Mouse (Mus musculus): ENCODE data around the gene Cxcl10. TPM values are rescaled to one million over a fixed set of nuclear protein-coding genes. Genes with fewer than 3 reads are reported as not detected.
"Not testable (repeated sequence)": the region's sequence is repeated elsewhere in the genome, so short reads cannot be mapped to it uniquely, and the experiment has no call there.

Gene Cxcl10
- polyA plus RNA-seq, 1 experiment from 2014 or later: 0.28 TPM

DNA sequence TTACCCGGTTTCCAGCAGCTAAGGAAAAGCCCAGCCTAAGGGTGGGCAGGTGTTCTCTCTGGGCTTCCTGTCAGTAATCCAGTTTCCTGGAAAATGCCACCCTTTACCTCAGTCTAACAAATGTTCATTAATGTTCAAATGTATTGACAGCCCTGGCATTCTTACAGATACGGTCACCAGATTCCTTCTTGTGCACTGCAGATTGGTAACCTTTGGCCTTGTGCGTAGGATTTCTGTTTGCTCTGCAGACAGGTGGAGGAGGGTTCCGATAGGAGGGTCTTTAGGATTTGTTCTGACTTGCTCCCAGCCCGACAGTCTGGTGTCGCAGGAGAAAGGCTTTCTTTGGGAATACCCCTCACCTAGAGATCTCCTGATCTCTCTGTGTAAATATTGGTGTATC, 17.9 kb upstream of the Cxcl10 start:
- Histone ChIP-seq H3K27ac (no peak overlapping the region), H3K9me3 (no peaks in the 10 kb centered on the region), H3K4me2 (replicated peaks) (no peak overlapping the region), H3K27me3 (no peaks in the 10 kb centered on the region), H3K36me3 (no peaks in the 10 kb centered on the region), H3K4me3 (replicated peaks) (no peak overlapping the region), H3K4me1 (replicated peaks) (0 out of 2 replicates have a peak, but pooled peaks cover 2% of the 10 kb centered on the region), H3K9ac (replicated peaks) (no peak overlapping the region)
- no peak for ATAC-seq
- 83% methylated on average over 6 of the region's 6 CpGs for WGBS

DNA sequence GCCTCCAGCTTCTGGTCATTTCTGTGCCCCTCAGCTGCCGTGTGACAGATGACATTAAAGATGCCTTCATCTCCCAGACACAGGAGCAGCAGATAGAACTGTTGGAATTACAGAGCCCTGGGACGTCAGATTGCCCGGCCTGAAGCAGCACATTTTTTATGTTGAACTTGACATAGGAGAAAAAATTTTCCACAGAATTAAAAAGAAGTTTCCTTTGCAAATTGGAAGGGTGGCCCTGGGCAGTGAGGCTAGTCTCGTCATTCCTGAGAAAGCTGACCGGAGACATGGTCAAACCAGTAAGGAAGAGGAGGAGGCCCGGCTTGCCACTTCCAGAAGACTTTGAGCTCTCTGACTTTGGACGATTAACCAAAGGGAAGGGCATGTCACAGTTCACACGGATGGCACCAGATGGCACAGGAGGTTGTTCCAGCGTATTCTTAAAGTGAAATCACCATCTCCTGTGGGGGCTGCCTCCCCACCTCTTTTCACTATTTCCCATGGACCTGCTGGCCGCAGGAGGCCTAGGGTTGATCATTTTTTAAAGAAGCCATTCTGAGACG, 16.5 kb upstream of the Cxcl10 start:
- H3K4me3 ChIP-seq (replicated peaks): no peak overlapping the region
- no peak overlapping the region for H3K27ac ChIP-seq
- H3K9me3 ChIP-seq: no peaks in the 10 kb centered on the region
- no peaks in the 10 kb centered on the region for H3K27me3 ChIP-seq
- WGBS: 82% methylated on average over 11 of the region's 11 CpGs
- H3K9ac ChIP-seq (replicated peaks): no peak overlapping the region
- ATAC-seq: no peak
- no peaks in the 10 kb centered on the region for H3K36me3 ChIP-seq
- H3K4me2 ChIP-seq (replicated peaks): no peak overlapping the region
- H3K4me1 ChIP-seq (replicated peaks): 0 out of 2 replicates have a peak, but pooled peaks cover 2% of the 10 kb centered on the region

- no peaks in the 10 kb centered on the region for H3K9me3 ChIP-seq
- no peak for ATAC-seq
- WGBS: 94% methylated on average over 5 of the region's 5 CpGs
- no peaks in the 10 kb centered on the region for H3K36me3 ChIP-seq
- no peak overlapping the region for H3K4me3 ChIP-seq (replicated peaks)
- no peak overlapping the region for H3K4me2 ChIP-seq (replicated peaks)
- H3K9ac ChIP-seq (replicated peaks): no peak overlapping the region
- no peak overlapping the region for H3K27ac ChIP-seq
- no peaks in the 10 kb centered on the region for H3K27me3 ChIP-seq
- H3K4me1 ChIP-seq (replicated peaks): no peaks in the 10 kb centered on the region
Measured at GRCm38 (mm10) chr5:92364011-92364410, 15.3 kb upstream of the Cxcl10 start.

- Histone ChIP-seq H3K4me3 (replicated peaks) (no peak overlapping the region), H3K4me1 (replicated peaks) (no peaks in the 10 kb centered on the region), H3K9me3 (no peaks in the 10 kb centered on the region), H3K4me2 (replicated peaks) (no peak overlapping the region), H3K27ac (no peak overlapping the region), H3K27me3 (no peaks in the 10 kb centered on the region), H3K36me3 (no peaks in the 10 kb centered on the region), H3K9ac (replicated peaks) (0 out of 2 replicates have a peak overlapping the region, but pooled peaks have one; percentile 2)
- WGBS: 6% methylated on average over 4 of the region's 4 CpGs
- no peak for ATAC-seq
Measured at GRCm38 (mm10) chr5:92363179-92363578, 14.5 kb upstream of the Cxcl10 start.

- no peak overlapping the region for H3K27ac ChIP-seq
- no peaks in the 10 kb centered on the region for H3K4me1 ChIP-seq (replicated peaks)
- no peak overlapping the region for H3K9ac ChIP-seq (replicated peaks)
- no peak overlapping the region for H3K4me3 ChIP-seq (replicated peaks)
- ATAC-seq: no peak
- H3K9me3 ChIP-seq: no peaks in the 10 kb centered on the region
- H3K36me3 ChIP-seq: no peaks in the 10 kb centered on the region
- no peaks in the 10 kb centered on the region for H3K27me3 ChIP-seq
- no peak overlapping the region for H3K4me2 ChIP-seq (replicated peaks)
- 76% methylated on average over 11 of the region's 11 CpGs for WGBS
Measured at GRCm38 (mm10) chr5:92358767-92359455, 10.2 kb upstream of the Cxcl10 start.

GRCm38 (mm10) chr5:92358033-92358432, 9.3 kb upstream of the Cxcl10 start:
- Histone ChIP-seq H3K4me2 (replicated peaks) (no peak overlapping the region), H3K4me1 (replicated peaks) (no peaks in the 10 kb centered on the region), H3K9ac (replicated peaks) (no peak overlapping the region), H3K4me3 (replicated peaks) (no peak overlapping the region), H3K36me3 (no peaks in the 10 kb centered on the region), H3K27ac (no peak overlapping the region), H3K9me3 (no peaks in the 10 kb centered on the region), H3K27me3 (no peaks in the 10 kb centered on the region)
- WGBS: 64% methylated on average over 11 of the region's 12 CpGs
- ATAC-seq: no peak

- H3K4me2 ChIP-seq (replicated peaks): no peak overlapping the region
- no peak for ATAC-seq
- 61% methylated on average over 11 of the region's 11 CpGs for WGBS
Measured at GRCm38 (mm10) chr5:92353517-92353916, 4.8 kb upstream of the Cxcl10 start.

GRCm38 (mm10) chr5:92352716-92353115, 4.0 kb upstream of the Cxcl10 start:
- 87% methylated on average over 4 of the region's 4 CpGs for WGBS
- not testable (repeated sequence) for H3K9ac ChIP-seq (replicated peaks); H3K4me3 ChIP-seq (replicated peaks)

More at GRCm38 (mm10) chr5:92353517-92353916, 4.8 kb upstream of the Cxcl10 start:
- Histone ChIP-seq H3K9me3 (no peaks in the 10 kb centered on the region), H3K9ac (replicated peaks) (no peak overlapping the region), H3K36me3 (no peaks in the 10 kb centered on the region), H3K27me3 (peaks cover 6% of the 10 kb centered on the region; the same call in 1 of the 2 replicates), H3K27ac (no peak overlapping the region), H3K4me3 (replicated peaks) (no peak overlapping the region), H3K4me1 (replicated peaks) (peaks cover 4% of the 10 kb centered on the region)

DNA sequence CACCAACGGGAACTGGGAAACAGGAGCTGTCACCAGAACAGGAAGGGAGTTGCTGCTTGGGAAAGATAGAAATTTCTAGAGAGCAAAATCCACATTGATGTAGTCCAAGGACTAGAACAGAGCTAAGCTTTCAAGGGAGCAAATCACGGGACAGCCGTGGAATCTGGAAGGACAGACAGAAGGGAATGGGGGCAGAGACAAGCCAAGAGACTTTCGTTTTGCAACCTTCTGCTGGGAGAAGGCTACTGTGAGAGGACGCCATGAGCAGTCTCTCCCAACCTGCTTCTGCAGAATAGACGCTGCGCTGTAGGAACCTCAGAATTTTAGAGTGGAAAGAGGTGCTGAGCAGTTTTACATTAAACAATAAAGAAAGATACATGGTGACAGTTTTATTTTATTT, 1.0 kb upstream of the Cxcl10 start:
- Histone ChIP-seq H3K4me2 (replicated peaks) (no peak overlapping the region), H3K9me3 (no peaks in the 10 kb centered on the region), H3K9ac (replicated peaks) (no peak overlapping the region), H3K4me3 (replicated peaks) (no peak overlapping the region), H3K27me3 (peaks cover 9% of the 10 kb centered on the region; the same call in 1 of the 2 replicates), H3K27ac (no peak overlapping the region), H3K4me1 (replicated peaks) (peaks cover 5% of the 10 kb centered on the region), H3K36me3 (no peaks in the 10 kb centered on the region)
- ATAC-seq: no peak
- 86% methylated on average over 7 of the region's 7 CpGs for WGBS

More at GRCm38 (mm10) chr5:92352716-92353115, 4.0 kb upstream of the Cxcl10 start:
- not testable (repeated sequence) for H3K27ac ChIP-seq; H3K27me3 ChIP-seq; H3K4me1 ChIP-seq (replicated peaks); H3K4me2 ChIP-seq (replicated peaks); H3K9me3 ChIP-seq; H3K36me3 ChIP-seq; ATAC-seq

DNA sequence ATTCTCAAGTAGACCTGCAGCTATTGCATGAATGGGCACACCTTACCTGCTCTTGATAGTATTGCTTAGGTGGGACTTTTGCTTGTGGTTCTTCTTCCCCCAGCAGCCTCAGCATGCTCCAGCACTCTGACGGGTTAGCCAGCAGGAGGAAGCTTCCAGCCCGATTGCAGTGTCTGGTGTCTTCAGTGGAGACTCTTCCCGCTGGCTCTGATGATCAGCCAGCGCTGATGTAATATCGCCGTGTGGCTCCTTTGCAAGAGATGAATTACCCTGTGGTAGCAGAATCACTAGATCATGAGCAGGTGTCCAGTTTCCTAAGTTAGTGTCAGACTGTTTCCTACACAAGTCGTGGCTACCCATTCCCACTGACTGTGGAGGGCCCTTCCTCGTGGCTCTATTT, 3.7 kb downstream of the Cxcl10 start:
- Histone ChIP-seq H3K4me1 (replicated peaks) (peaks cover 5% of the 10 kb centered on the region), H3K36me3 (no peaks in the 10 kb centered on the region), H3K27ac (no peak overlapping the region), H3K9me3 (no peaks in the 10 kb centered on the region), H3K4me3 (replicated peaks) (no peak overlapping the region), H3K27me3 (peaks cover 9% of the 10 kb centered on the region; the same call in 1 of the 2 replicates), H3K9ac (replicated peaks) (no peak overlapping the region), H3K4me2 (replicated peaks) (no peak overlapping the region)
- 86% methylated on average over 8 of the region's 8 CpGs for WGBS
- no peak for ATAC-seq

- H3K4me2 ChIP-seq (replicated peaks): no peak overlapping the region
- no peaks in the 10 kb centered on the region for H3K4me1 ChIP-seq (replicated peaks)
- H3K9me3 ChIP-seq: no peaks in the 10 kb centered on the region
- WGBS: 80% methylated on average over 4 of the region's 4 CpGs
- no peak overlapping the region for H3K27ac ChIP-seq
- H3K36me3 ChIP-seq: no peaks in the 10 kb centered on the region
- no peak for ATAC-seq
- no peaks in the 10 kb centered on the region for H3K27me3 ChIP-seq
- H3K9ac ChIP-seq (replicated peaks): no peak overlapping the region
- no peak overlapping the region for H3K4me3 ChIP-seq (replicated peaks)
Measured at GRCm38 (mm10) chr5:92340606-92341005, 8.1 kb downstream of the Cxcl10 start.

DNA sequence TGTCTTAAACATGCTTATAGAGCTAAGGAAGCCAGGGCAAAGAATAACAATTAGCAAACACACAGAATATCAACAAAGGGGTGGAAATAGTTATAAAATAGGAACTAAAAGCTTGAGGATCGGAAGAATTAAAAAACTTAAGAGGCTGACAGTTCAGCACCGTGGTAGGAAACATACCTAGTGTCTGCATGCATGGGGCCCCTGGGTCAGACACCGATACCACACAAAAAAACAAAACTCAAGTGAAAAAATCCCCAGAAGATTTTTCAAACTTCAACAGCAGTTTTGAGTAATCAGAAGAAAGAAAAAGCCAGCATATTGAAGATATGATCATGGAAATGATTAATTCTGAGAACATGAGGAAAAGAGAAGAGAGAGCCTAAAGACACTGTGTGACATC, 11.9 kb downstream of the Cxcl10 start:
- Histone ChIP-seq H3K4me1 (replicated peaks) (no peaks in the 10 kb centered on the region), H3K36me3 (no peaks in the 10 kb centered on the region), H3K9ac (replicated peaks) (no peak overlapping the region), H3K9me3 (no peaks in the 10 kb centered on the region), H3K27me3 (no peaks in the 10 kb centered on the region), H3K27ac (no peak overlapping the region), H3K4me3 (replicated peaks) (no peak overlapping the region), H3K4me2 (replicated peaks) (no peak overlapping the region)
- 87% methylated on average over 3 of the region's 3 CpGs for WGBS
- ATAC-seq: no peak

Measured in midbrain, embryonic 13.5 days (tissue).